Mouse (Mus musculus): Measurements from ENCODE around the gene Hist4h4.

- no peak for TF ChIP-seq POLR2A (IDR thresholded peaks at IDR 0.05; ENCODE audit: extremely low read depth, insufficient read depth, low read length)
- no peak for TF ChIP-seq CTCF (IDR thresholded peaks at IDR 0.05; ENCODE audit: low read depth, low read length)
Measured at GRCm38 (mm10) chr6:136816826-136817225, 12.6 kb upstream of the Hist4h4 start.

Measured in liver, adult 2 months (tissue).